Mouse (Mus musculus): ENCODE data around the gene Eloa.

DNA sequence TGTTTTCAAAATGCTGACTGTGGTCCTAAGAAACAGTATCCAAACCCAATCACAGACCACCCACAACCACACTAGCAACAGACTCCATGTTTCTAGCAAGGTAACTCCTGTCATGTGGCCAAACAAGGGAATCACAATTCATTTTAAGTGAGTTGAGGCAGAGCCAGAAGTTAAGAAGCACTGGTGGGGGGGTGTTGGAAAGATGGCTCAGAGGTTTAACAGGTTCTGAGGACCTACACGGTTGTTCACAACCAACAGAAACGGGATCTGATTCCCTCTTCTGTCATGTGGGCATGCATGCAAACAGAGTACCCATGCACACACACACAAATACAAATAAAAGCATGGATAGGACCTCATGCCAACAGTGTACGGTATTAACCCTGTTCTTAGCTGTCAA is 30.5 kb upstream of the Eloa start:
- TF ChIP-seq CTCF (IDR thresholded peaks at IDR 0.05; ENCODE audit: extremely low read depth, insufficient read length, insufficient replicate concordance, low read depth, low read length) (no peak), POLR2A (IDR thresholded peaks at IDR 0.05; ENCODE audit: low read depth, low read length) (no peak)
